In genomic region chr14:54553454-54553974, GRCm38 (mm10) we compare ENCODE assay signal across 8 mouse cellular contexts. TPM values are rescaled to one million over a fixed set of nuclear protein-coding genes. Genes with fewer than 3 reads are reported as not detected.
DNase-seq lines count a peak whose midpoint lies in the region; ATAC-seq and TF ChIP-seq lines count a peak whose summit lies in the region.

No protein-coding gene starts in this region.

- H3K9ac ChIP-seq in embryonic facial prominence, embryonic 13.5 days = peak overlapping the region; percentile 86
- peak overlapping the region; percentile 81 for H3K9ac ChIP-seq in intestine, embryonic 16.5 days (ENCODE audit: low read depth, low read length)

- no peaks in the 10 kb centered on the region for H3K27me3 ChIP-seq in C2C12 (ENCODE audit: control insufficient read depth, insufficient read depth, insufficient read length)
- H3K27me3 ChIP-seq in embryonic facial prominence, embryonic 13.5 days = no peaks in the 10 kb centered on the region
- no peaks in the 10 kb centered on the region for H3K27me3 ChIP-seq in intestine, embryonic 16.5 days (replicated peaks; ENCODE audit: control insufficient read depth, insufficient read depth, low read length)
- H3K27me3 ChIP-seq in midbrain, embryonic 10.5 days (ENCODE audit: low read depth, poor library complexity, severe bottlenecking) = no peaks in the 10 kb centered on the region

- no peaks in the 10 kb centered on the region for H3K9me3 ChIP-seq in embryonic facial prominence, embryonic 13.5 days
- H3K9me3 ChIP-seq in intestine, embryonic 16.5 days (ENCODE audit: control insufficient read depth, low read length) = no peaks in the 10 kb centered on the region
- H3K9me3 ChIP-seq in midbrain, embryonic 10.5 days (replicated peaks) = no peaks in the 10 kb centered on the region

- H3K79me3 ChIP-seq in C2C12 (ENCODE audit: low read depth) = peaks cover 3% of the 10 kb centered on the region

- peak overlapping the region; percentile 72 for H3ac ChIP-seq in C2C12 (ENCODE audit: control insufficient read depth, insufficient read length, low read depth)

- DNase-seq in adrenal gland, postnatal 14 days = peak; percentile 40
- DNase-seq in adrenal gland, postnatal 25 days = no peak
- peak; percentile 21 for DNase-seq in midbrain, embryonic 10.5 days (ENCODE audit: low spot score)
- no peak for DNase-seq in frontal cortex, adult 2 months (ENCODE audit: extremely low spot score in 1 of 2, low spot score in 1 of 2)
- DNase-seq in frontal cortex, postnatal 25 days (ENCODE audit: low spot score in 2 of 2) = no peak

- TF ChIP-seq CTCF in C2C12 (IDR thresholded peaks at IDR 0.05; ENCODE audit: control insufficient read depth, insufficient read depth, insufficient read length) = no peak

- peak overlapping the region; percentile 59 for H3K4me3 ChIP-seq in C2C12 (ENCODE audit: insufficient read depth, poor library complexity, severe bottlenecking)
- peak overlapping the region; percentile 59 for H3K4me3 ChIP-seq in embryonic facial prominence, embryonic 13.5 days
- peak overlapping the region; percentile 74 for H3K4me3 ChIP-seq in intestine, embryonic 16.5 days (ENCODE audit: low read length)
- H3K4me3 ChIP-seq in midbrain, embryonic 10.5 days = peak overlapping the region; percentile 69

- peak overlapping the region; percentile 92 for H3K27ac ChIP-seq in embryonic facial prominence, embryonic 13.5 days
- peak overlapping the region; percentile 93 for H3K27ac ChIP-seq in intestine, embryonic 16.5 days (ENCODE audit: low read length)
- peak overlapping the region; percentile 93 for H3K27ac ChIP-seq in midbrain, embryonic 10.5 days (replicated peaks)

- 3% methylated on average over 21 of the region's 21 CpGs for WGBS in embryonic facial prominence, embryonic 13.5 days
- WGBS in intestine, embryonic 16.5 days = 2% methylated on average over 21 of the region's 21 CpGs
- WGBS in midbrain, embryonic 10.5 days = 8% methylated on average over 21 of the region's 21 CpGs

- peaks cover 20% of the 10 kb centered on the region for H3K79me2 ChIP-seq in C2C12 (ENCODE audit: control insufficient read depth, insufficient read depth)

- ATAC-seq in embryonic facial prominence, embryonic 13.5 days (ENCODE audit: insufficient number of reproducible peaks, insufficient read depth, low FRiP score, low TSS enrichment, low read depth) = no peak
- ATAC-seq in intestine, embryonic 16.5 days = no peak

- peak overlapping the region; percentile 93 for H3K4me2 ChIP-seq in embryonic facial prominence, embryonic 13.5 days
- peak overlapping the region; percentile 92 for H3K4me2 ChIP-seq in intestine, embryonic 16.5 days (ENCODE audit: low read depth, low read length)

- peaks cover 16% of the 10 kb centered on the region for H3K36me3 ChIP-seq in C2C12 (ENCODE audit: control insufficient read depth, insufficient read depth)
- peaks cover 31% of the 10 kb centered on the region for H3K36me3 ChIP-seq in embryonic facial prominence, embryonic 13.5 days
- peaks cover 12% of the 10 kb centered on the region for H3K36me3 ChIP-seq in intestine, embryonic 16.5 days (ENCODE audit: control insufficient read depth, insufficient read depth, low read length)
- peaks cover 36% of the 10 kb centered on the region for H3K36me3 ChIP-seq in midbrain, embryonic 10.5 days

- H3K4me1 ChIP-seq in embryonic facial prominence, embryonic 13.5 days = peaks cover 8% of the 10 kb centered on the region
- peaks cover 5% of the 10 kb centered on the region for H3K4me1 ChIP-seq in intestine, embryonic 16.5 days (ENCODE audit: control insufficient read depth, insufficient read depth, low read length)
- peaks cover 16% of the 10 kb centered on the region for H3K4me1 ChIP-seq in midbrain, embryonic 10.5 days

TF ChIP-seq in C2C12, 6 proteins besides CTCF, POLR2A, EP300 and RAD21:
- TF ChIP-seq FOSL1 (IDR thresholded peaks at IDR 0.05; ENCODE audit: insufficient read depth, low read length, poor library complexity, severe bottlenecking) = no peak
- no peak for TF ChIP-seq CEBPB (IDR thresholded peaks at IDR 0.05; ENCODE audit: low read depth)
- TF ChIP-seq MAX (IDR thresholded peaks at IDR 0.05) = no peak
- TF ChIP-seq USF1 (IDR thresholded peaks at IDR 0.05; ENCODE audit: low read depth) = no peak
- TF ChIP-seq MYOG (IDR thresholded peaks at IDR 0.05; ENCODE audit: control insufficient read depth, extremely low read depth, insufficient read length) = no peak
- TF ChIP-seq MYOD1 (IDR thresholded peaks at IDR 0.05; ENCODE audit: control insufficient read depth, insufficient read length, low read depth) = no peak

RNA-seq across cellular contexts. Expression of gene Haus4, which starts 0.9 kb away (rescaled TPM):
- total RNA-seq in adrenal gland, postnatal 14 days (2021) = 27.6 and 29.3 TPM in 2 replicates
- 29.5 and 32.5 TPM in 2 replicates for total RNA-seq in adrenal gland, postnatal 25 days (2021)
- 30.0 TPM for polyA plus RNA-seq in C2C12 (2012; fragmentation: generic; extraction: Trizol)
- 53.1 and 54.5 TPM in 2 replicates for polyA plus RNA-seq in embryonic facial prominence, embryonic 13.5 days (2015; fragmentation: Nextera tagmentation; extraction: Ambion mirVana)
- 46.9 and 56.0 TPM in 2 replicates for polyA plus RNA-seq in intestine, embryonic 16.5 days (2015; fragmentation: Nextera tagmentation; extraction: Ambion mirVana)
- 48.0 and 53.8 TPM in 2 replicates for polyA plus RNA-seq in midbrain, embryonic 10.5 days (2016; fragmentation: Nextera tagmentation; extraction: Ambion mirVana)
- 7.2 and 8.2 TPM in 2 replicates for polyA plus RNA-seq in frontal cortex, adult 2 months (2012; rRNA removed)

RNA-seq across cellular contexts. Expression of gene Ajuba, which starts 23.8 kb away (rescaled TPM):
- total RNA-seq in adrenal gland, postnatal 14 days (2021) = 18.2 and 23.3 TPM in 2 replicates
- 19.6 and 24.2 TPM in 2 replicates for total RNA-seq in adrenal gland, postnatal 25 days (2021)
- polyA plus RNA-seq in C2C12 (2012; fragmentation: generic; extraction: Trizol) = 50.7 TPM
- polyA plus RNA-seq in embryonic facial prominence, embryonic 13.5 days (2015; fragmentation: Nextera tagmentation; extraction: Ambion mirVana) = 55.6 and 63.3 TPM in 2 replicates
- polyA plus RNA-seq in intestine, embryonic 16.5 days (2015; fragmentation: Nextera tagmentation; extraction: Ambion mirVana) = 12.9 and 13.1 TPM in 2 replicates
- 66.6 and 88.8 TPM in 2 replicates for polyA plus RNA-seq in midbrain, embryonic 10.5 days (2016; fragmentation: Nextera tagmentation; extraction: Ambion mirVana)
- polyA plus RNA-seq in frontal cortex, adult 2 months (2012; rRNA removed) = 2.3 and 2.8 TPM in 2 replicates

RNA-seq across cellular contexts. Expression of gene Prmt5, which starts 36.2 kb away (rescaled TPM):
- total RNA-seq in adrenal gland, postnatal 14 days (2021) = 42.4 and 49.8 TPM in 2 replicates
- 46.6 and 48.6 TPM in 2 replicates for total RNA-seq in adrenal gland, postnatal 25 days (2021)
- polyA plus RNA-seq in C2C12 (2012; fragmentation: generic; extraction: Trizol) = 174 TPM
- polyA plus RNA-seq in embryonic facial prominence, embryonic 13.5 days (2015; fragmentation: Nextera tagmentation; extraction: Ambion mirVana) = 84.6 and 86.6 TPM in 2 replicates
- 67.2 and 71.8 TPM in 2 replicates for polyA plus RNA-seq in intestine, embryonic 16.5 days (2015; fragmentation: Nextera tagmentation; extraction: Ambion mirVana)
- 148 and 155 TPM in 2 replicates for polyA plus RNA-seq in midbrain, embryonic 10.5 days (2016; fragmentation: Nextera tagmentation; extraction: Ambion mirVana)
- 54.1 and 56.2 TPM in 2 replicates for polyA plus RNA-seq in frontal cortex, adult 2 months (2012; rRNA removed)

RNA-seq across cellular contexts. Expression of gene 4931414P19Rik, which starts 52.3 kb away (rescaled TPM):
- total RNA-seq in adrenal gland, postnatal 14 days (2021) = 5.4 and 6.2 TPM in 2 replicates
- total RNA-seq in adrenal gland, postnatal 25 days (2021) = 7.9 and 12.2 TPM in 2 replicates
- 6.0 TPM for polyA plus RNA-seq in C2C12 (2012; fragmentation: generic; extraction: Trizol)
- 8.9 and 9.1 TPM in 2 replicates for polyA plus RNA-seq in embryonic facial prominence, embryonic 13.5 days (2015; fragmentation: Nextera tagmentation; extraction: Ambion mirVana)
- polyA plus RNA-seq in intestine, embryonic 16.5 days (2015; fragmentation: Nextera tagmentation; extraction: Ambion mirVana) = 6.0 and 7.8 TPM in 2 replicates
- polyA plus RNA-seq in midbrain, embryonic 10.5 days (2016; fragmentation: Nextera tagmentation; extraction: Ambion mirVana) = 10.7 and 11.0 TPM in 2 replicates
- 5.8 and 7.6 TPM in 2 replicates for polyA plus RNA-seq in frontal cortex, adult 2 months (2012; rRNA removed)

Comparison
In these comparisons a context has a peak if more than half of its experiments do, and no peak if none do; other contexts are left out.
1. DNase-seq: peak in adrenal gland, postnatal 14 days (single experiment) and midbrain, embryonic 10.5 days (single experiment); none in adrenal gland, postnatal 25 days (single experiment), frontal cortex, adult 2 months (0 of 2) and frontal cortex, postnatal 25 days (0 of 2).
2. Peak in every context shown above with its lines, with median percentiles within 50 percentile points of each other: H3K4me3 ChIP-seq and H3K27ac ChIP-seq.